Mouse (Mus musculus) c-Kit-positive CD71-positive TER-119-negative erythroid progenitor cells, embryonic 14.5 days (primary cell): ENCODE results near the gene Nol6.

Experiments
- DNase-seq: peaks from one replicate; pipeline ENCODE4 v3.0.0-alpha.2; 2013; ENCODE audit warnings: low read depth

Nol6 gene

GRCm38 (mm10) chr4:41124180-41124951 is at the start of gene Nol6:
Gene Nol6, minus strand, starts transcription at chr4:41124455.
- peak; percentile 100 for DNase-seq

- DNase-seq, result no peak
These were observed 46.7 kb upstream of the Nol6 start for GRCm38 (mm10) chr4:41170970-41171369.

GRCm38 (mm10) chr4:41165693-41166475 is 41.6 kb upstream of the Nol6 start:
- peak; percentile 65 for DNase-seq

GRCm38 (mm10) chr4:41164974-41165373 is 40.7 kb upstream of the Nol6 start:
- DNase-seq, result no peak

GRCm38 (mm10) chr4:41161232-41161631 is 37.0 kb upstream of the Nol6 start:
- DNase-seq, result peak; percentile 23

GRCm38 (mm10) chr4:41158251-41158650 is 34.0 kb upstream of the Nol6 start:
- no peak for DNase-seq

- no peak for DNase-seq
These were observed 32.7 kb upstream of the Nol6 start for GRCm38 (mm10) chr4:41156961-41157360.

GRCm38 (mm10) chr4:41153146-41153545 is 28.9 kb upstream of the Nol6 start:
- no peak for DNase-seq

GRCm38 (mm10) chr4:41151186-41151585 is 26.9 kb upstream of the Nol6 start:
- no peak for DNase-seq

- no peak for DNase-seq
These were observed 25.6 kb upstream of the Nol6 start for GRCm38 (mm10) chr4:41149891-41150290.

- DNase-seq, result no peak
These were observed 18.3 kb upstream of the Nol6 start for GRCm38 (mm10) chr4:41142601-41143000.

- no peak for DNase-seq
These were observed 16.1 kb upstream of the Nol6 start for GRCm38 (mm10) chr4:41140174-41140875.

GRCm38 (mm10) chr4:41136811-41137210 is 12.6 kb upstream of the Nol6 start:
- DNase-seq, result peak; percentile 29

- DNase-seq, result no peak
These were observed 12.2 kb upstream of the Nol6 start for GRCm38 (mm10) chr4:41136454-41136805.

GRCm38 (mm10) chr4:41135711-41136453 is 11.6 kb upstream of the Nol6 start, which contains the start of gene Ube2r2:
Gene Ube2r2, plus strand, starts transcription at chr4:41135743.
- DNase-seq, result peak; percentile 27

- peak; percentile 59 for DNase-seq
These were observed 10.9 kb upstream of the Nol6 start for GRCm38 (mm10) chr4:41134935-41135710.

- peak; percentile 46 for DNase-seq
These were observed 9.5 kb upstream of the Nol6 start for GRCm38 (mm10) chr4:41133529-41134291.

- DNase-seq, result peak; percentile 33
These were observed 8.2 kb upstream of the Nol6 start for GRCm38 (mm10) chr4:41132471-41132870.

GRCm38 (mm10) chr4:41129836-41130235 is 5.6 kb upstream of the Nol6 start:
- peak; percentile 57 for DNase-seq

GRCm38 (mm10) chr4:41129406-41129805 is 5.2 kb upstream of the Nol6 start:
- DNase-seq, result peak; percentile 71
